Mouse (Mus musculus): ENCODE results near the gene Cux1. TPM values are rescaled to one million over a fixed set of nuclear protein-coding genes. Genes with fewer than 3 reads are reported as not detected.

The Cux1 gene
- total and polyA plus RNA-seq, 3 experiments = 46.8 to 101 (median 85.8) TPM

DNA sequence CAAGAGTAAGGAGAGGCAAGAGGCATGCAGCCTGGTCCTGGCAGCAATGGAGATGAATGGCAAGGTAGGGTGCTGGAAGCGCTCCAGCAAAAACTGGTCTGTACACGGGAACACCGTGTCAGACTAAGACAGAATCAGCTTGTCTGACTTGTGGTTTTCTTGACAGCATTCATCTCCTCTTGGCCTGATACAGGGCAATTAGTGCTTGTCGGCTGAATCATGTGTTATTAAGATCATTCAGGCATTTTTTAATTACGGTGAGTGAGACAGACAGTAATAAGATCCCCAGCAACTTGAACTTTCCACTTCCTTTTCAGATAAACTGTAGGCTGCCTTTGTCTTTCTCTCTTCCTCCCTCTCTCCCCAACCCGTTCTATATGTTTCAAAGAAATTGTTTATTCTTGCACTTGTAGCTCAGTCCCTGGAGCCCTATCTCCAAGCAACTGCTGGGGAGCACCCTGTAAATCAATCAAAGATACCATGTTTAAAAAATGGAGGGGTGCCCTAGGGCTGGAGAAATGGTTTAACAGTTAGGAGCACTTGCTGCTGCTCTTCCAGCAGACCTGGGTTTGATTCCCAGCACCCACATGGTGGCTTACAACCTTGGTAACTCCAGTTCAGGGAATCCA lies 53.1 kb downstream of the Cux1 start:
- H3K79me2 ChIP-seq (replicated peaks; ENCODE audit: control insufficient read depth, insufficient read depth, low read length) = peaks cover 1% of the 10 kb centered on the region; the same call in 1 of the 2 replicates
- no peak overlapping the region for H3K27ac ChIP-seq
- no peaks in the 10 kb centered on the region for H3K27me3 ChIP-seq (ENCODE audit: control insufficient read depth, insufficient read depth, low read length)
- H3K36me3 ChIP-seq (ENCODE audit: control insufficient read depth, insufficient read depth, low read length) = peaks cover 4% of the 10 kb centered on the region; the same call in 1 of the 2 replicates
- no peak overlapping the region for H3K9ac ChIP-seq (ENCODE audit: low read depth, low read length)
- no peak for DNase-seq
- H3K4me1 ChIP-seq (ENCODE audit: control insufficient read depth, insufficient read depth, low read length) = peaks cover 6% of the 10 kb centered on the region
- TF ChIP-seq POLR2A (IDR thresholded peaks at IDR 0.05; ENCODE audit: insufficient read depth, low read depth, low read length) = no peak
- no peak for TF ChIP-seq CTCF (IDR thresholded peaks at IDR 0.05)
- no peak for TF ChIP-seq EP300 (IDR thresholded peaks at IDR 0.05; ENCODE audit: insufficient read depth, low read depth, low read length)
- intact Hi-C loops (cut with DNase I) = loop anchor here (5.0 kb wide), 1 partner anchor 53 kb away; the partner anchor contains the start of gene Cux1
- H3K4me3 ChIP-seq = no peak overlapping the region
- WGBS = 41% methylated on average over 6 of the region's 6 CpGs

DNA sequence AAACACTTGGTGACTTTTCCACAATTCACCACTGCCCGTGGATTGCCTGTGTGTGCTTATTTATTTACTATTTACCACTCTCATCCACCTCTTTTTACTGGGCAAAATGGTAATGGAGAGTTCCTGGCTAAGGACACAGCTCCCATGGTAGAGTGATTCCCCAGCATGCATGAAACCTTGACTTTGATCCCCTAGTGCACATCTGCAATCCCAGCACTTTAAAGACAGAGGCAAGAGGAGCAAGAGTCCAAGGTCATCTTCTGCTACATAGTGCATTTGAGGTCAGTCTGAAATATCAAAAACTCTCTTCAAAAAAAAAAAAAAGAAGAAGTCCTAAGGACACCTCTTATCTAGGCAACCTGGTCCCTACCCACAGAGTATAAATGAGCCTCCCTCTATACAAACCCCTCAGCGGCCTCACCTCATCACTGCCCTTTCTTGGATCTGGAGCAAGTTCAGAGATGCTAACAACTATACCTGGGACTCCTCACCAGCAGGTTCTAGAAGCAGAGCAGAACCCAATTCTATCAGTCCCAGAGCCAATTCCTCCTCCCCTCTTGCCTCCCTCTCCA lies 55.1 kb downstream of the Cux1 start:
- Histone ChIP-seq H3K79me2 (replicated peaks; ENCODE audit: control insufficient read depth, insufficient read depth, low read length) (peaks cover 1% of the 10 kb centered on the region; the same call in 1 of the 2 replicates), H3K36me3 (ENCODE audit: control insufficient read depth, insufficient read depth, low read length) (peaks cover 4% of the 10 kb centered on the region), H3K4me1 (ENCODE audit: control insufficient read depth, insufficient read depth, low read length) (peaks cover 6% of the 10 kb centered on the region), H3K4me3 (no peak overlapping the region), H3K9ac (ENCODE audit: low read depth, low read length) (no peak overlapping the region), H3K27ac (no peak overlapping the region), H3K27me3 (ENCODE audit: control insufficient read depth, insufficient read depth, low read length) (no peaks in the 10 kb centered on the region)
- intact Hi-C loops (cut with DNase I) = loop anchor here (5.0 kb wide), 1 partner anchor 55 kb away; the partner anchor contains the start of gene Cux1
- 85% methylated on average over 2 of the region's 2 CpGs for WGBS
- DNase-seq = no peak
- TF ChIP-seq CTCF (IDR thresholded peaks at IDR 0.05) (no peak), POLR2A (IDR thresholded peaks at IDR 0.05; ENCODE audit: insufficient read depth, low read depth, low read length) (no peak), EP300 (IDR thresholded peaks at IDR 0.05; ENCODE audit: insufficient read depth, low read depth, low read length) (no peak)

DNA sequence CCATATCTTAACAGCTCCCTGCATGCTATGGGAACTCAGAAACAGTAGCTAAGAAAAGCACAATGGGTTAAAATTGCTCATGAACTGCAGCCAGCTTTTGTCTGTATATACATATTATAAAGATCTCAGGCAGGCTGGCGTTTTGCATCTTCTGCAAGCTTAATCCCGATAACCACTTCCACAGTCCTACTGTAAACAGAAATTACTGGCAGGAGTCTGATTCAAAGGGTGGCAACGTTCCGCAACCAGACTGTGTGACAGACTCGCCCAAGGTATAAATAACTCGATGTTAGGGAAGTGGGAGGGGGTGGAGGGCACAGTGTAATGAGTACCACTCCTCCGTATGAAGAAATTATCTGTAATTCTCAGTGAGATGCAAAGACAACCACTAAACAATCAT lies 55.9 kb downstream of the Cux1 start:
- Histone ChIP-seq H3K9ac (ENCODE audit: low read depth, low read length) (no peak overlapping the region), H3K4me1 (ENCODE audit: control insufficient read depth, insufficient read depth, low read length) (peaks cover 7% of the 10 kb centered on the region), H3K27ac (no peak overlapping the region), H3K79me2 (replicated peaks; ENCODE audit: control insufficient read depth, insufficient read depth, low read length) (peaks cover 1% of the 10 kb centered on the region; the same call in 1 of the 2 replicates), H3K27me3 (ENCODE audit: control insufficient read depth, insufficient read depth, low read length) (no peaks in the 10 kb centered on the region), H3K4me3 (no peak overlapping the region), H3K36me3 (ENCODE audit: control insufficient read depth, insufficient read depth, low read length) (peaks cover 4% of the 10 kb centered on the region)
- TF ChIP-seq CTCF (IDR thresholded peaks at IDR 0.05) = no peak
- TF ChIP-seq EP300 (IDR thresholded peaks at IDR 0.05; ENCODE audit: insufficient read depth, low read depth, low read length) = no peak
- TF ChIP-seq POLR2A (IDR thresholded peaks at IDR 0.05; ENCODE audit: insufficient read depth, low read depth, low read length) = no peak
- 17% methylated on average over 7 of the region's 7 CpGs for WGBS
- peak in 1 of 2 experiments; percentile 25 for DNase-seq
- intact Hi-C loops (cut with DNase I) = loop anchor here (5.0 kb wide), 1 partner anchor 56 kb away; the partner anchor contains the start of gene Cux1

DNA sequence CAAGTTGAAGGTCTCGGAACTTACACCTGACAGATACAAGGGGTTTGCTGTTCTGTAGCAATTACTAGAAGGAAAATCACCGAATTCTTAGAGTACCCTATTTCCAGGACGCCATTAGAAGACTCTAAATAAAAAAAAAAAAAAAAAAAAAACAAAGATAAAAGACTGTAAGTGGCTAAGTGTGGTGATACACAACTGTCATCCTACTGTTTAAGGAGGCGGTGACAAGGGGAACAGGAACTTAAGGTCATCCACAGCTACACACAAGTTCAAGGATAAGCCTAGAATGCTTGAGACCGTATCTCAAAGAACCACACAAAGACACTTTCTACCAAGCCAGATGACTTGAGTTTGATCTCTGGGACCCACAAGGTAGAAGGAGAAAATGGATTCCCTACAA lies 56.7 kb downstream of the Cux1 start:
- no peak for TF ChIP-seq EP300 (IDR thresholded peaks at IDR 0.05; ENCODE audit: insufficient read depth, low read depth, low read length)
- TF ChIP-seq CTCF (IDR thresholded peaks at IDR 0.05) = no peak
- no peak for TF ChIP-seq POLR2A (IDR thresholded peaks at IDR 0.05; ENCODE audit: insufficient read depth, low read depth, low read length)
- DNase-seq = no peak
- Histone ChIP-seq H3K79me2 (replicated peaks; ENCODE audit: control insufficient read depth, insufficient read depth, low read length) (peaks cover 1% of the 10 kb centered on the region; the same call in 1 of the 2 replicates), H3K9ac (ENCODE audit: low read depth, low read length) (no peak overlapping the region), H3K36me3 (ENCODE audit: control insufficient read depth, insufficient read depth, low read length) (peaks cover 4% of the 10 kb centered on the region), H3K27ac (no peak overlapping the region), H3K4me3 (no peak overlapping the region), H3K27me3 (ENCODE audit: control insufficient read depth, insufficient read depth, low read length) (no peaks in the 10 kb centered on the region), H3K4me1 (ENCODE audit: control insufficient read depth, insufficient read depth, low read length) (peaks cover 7% of the 10 kb centered on the region)
- 88% methylated on average over 5 of the region's 5 CpGs for WGBS
- intact Hi-C loops (cut with DNase I) = loop anchor here (5.0 kb wide), 1 partner anchor 57 kb away; the partner anchor contains the start of gene Cux1

DNA sequence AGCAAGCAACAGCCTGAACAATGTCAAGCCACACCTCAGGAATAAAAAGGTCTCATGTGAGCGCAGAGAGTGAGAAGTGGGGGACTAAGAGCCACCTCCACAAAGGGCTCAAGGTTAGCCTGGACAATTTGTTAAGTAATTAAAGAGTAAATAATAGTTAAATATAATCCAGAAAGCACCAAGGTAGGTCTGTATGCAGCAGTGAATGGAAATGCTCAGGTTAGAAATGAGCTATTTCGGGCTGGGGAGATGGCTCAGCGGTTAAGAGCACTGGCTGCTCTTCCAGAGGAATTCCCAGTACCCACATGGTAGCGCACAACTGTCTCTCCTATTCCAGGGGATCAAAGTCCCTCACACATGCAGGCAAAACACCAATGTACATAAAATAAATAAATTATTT lies 59.7 kb downstream of the Cux1 start:
- no peak for TF ChIP-seq CTCF (IDR thresholded peaks at IDR 0.05)
- TF ChIP-seq EP300 (IDR thresholded peaks at IDR 0.05; ENCODE audit: insufficient read depth, low read depth, low read length) = no peak
- no peak for TF ChIP-seq POLR2A (IDR thresholded peaks at IDR 0.05; ENCODE audit: insufficient read depth, low read depth, low read length)
- 74% methylated on average over 4 of the region's 4 CpGs for WGBS
- H3K4me3 ChIP-seq = no peak overlapping the region
- no peaks in the 10 kb centered on the region for H3K27me3 ChIP-seq (ENCODE audit: control insufficient read depth, insufficient read depth, low read length)
- intact Hi-C loops (cut with DNase I) = no loop called here
- DNase-seq = no peak
- H3K36me3 ChIP-seq (ENCODE audit: control insufficient read depth, insufficient read depth, low read length) = peaks cover 4% of the 10 kb centered on the region
- H3K27ac ChIP-seq = no peak overlapping the region
- peaks cover 4% of the 10 kb centered on the region for H3K79me2 ChIP-seq (replicated peaks; ENCODE audit: control insufficient read depth, insufficient read depth, low read length)
- no peak overlapping the region for H3K9ac ChIP-seq (ENCODE audit: low read depth, low read length)
- peaks cover 17% of the 10 kb centered on the region for H3K4me1 ChIP-seq (ENCODE audit: control insufficient read depth, insufficient read depth, low read length)

DNA sequence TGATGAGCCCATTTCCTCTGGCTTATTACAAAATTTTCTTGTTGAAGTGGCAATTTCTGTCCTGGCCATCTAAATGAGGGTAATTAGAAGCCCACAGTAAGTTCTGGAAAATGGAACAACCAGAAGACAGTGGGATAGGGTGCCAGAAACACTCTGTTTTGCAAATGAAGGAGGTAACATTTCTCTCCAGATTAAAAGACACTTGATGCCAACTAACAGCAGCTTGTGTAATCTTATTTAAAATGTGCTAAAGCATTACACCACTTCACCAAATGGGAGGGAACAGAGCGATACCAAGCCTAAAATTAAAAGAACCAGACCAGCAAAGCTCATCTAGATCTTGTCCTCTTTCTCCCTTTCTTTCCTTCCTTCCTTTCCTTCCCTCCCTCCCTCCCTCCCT lies 61.0 kb downstream of the Cux1 start:
- Histone ChIP-seq H3K27ac (no peak overlapping the region), H3K9ac (ENCODE audit: low read depth, low read length) (no peak overlapping the region), H3K27me3 (ENCODE audit: control insufficient read depth, insufficient read depth, low read length) (no peaks in the 10 kb centered on the region), H3K4me1 (ENCODE audit: control insufficient read depth, insufficient read depth, low read length) (peaks cover 16% of the 10 kb centered on the region), H3K79me2 (replicated peaks; ENCODE audit: control insufficient read depth, insufficient read depth, low read length) (peaks cover 4% of the 10 kb centered on the region), H3K36me3 (ENCODE audit: control insufficient read depth, insufficient read depth, low read length) (peaks cover 2% of the 10 kb centered on the region), H3K4me3 (no peak overlapping the region)
- intact Hi-C loops (cut with DNase I) = no loop called here
- TF ChIP-seq POLR2A (IDR thresholded peaks at IDR 0.05; ENCODE audit: insufficient read depth, low read depth, low read length) (no peak), CTCF (IDR thresholded peaks at IDR 0.05) (no peak), EP300 (IDR thresholded peaks at IDR 0.05; ENCODE audit: insufficient read depth, low read depth, low read length) (no peak)
- DNase-seq = no peak
- 69% methylated on average over 1 of the region's 1 CpGs for WGBS
